Mouse (Mus musculus) liver, embryonic 14.5 days (tissue): ENCODE results near the gene Man1a. TPM values are rescaled to one million over a fixed set of nuclear protein-coding genes. Genes with fewer than 3 reads are reported as not detected.

Experiments used
- ATAC-seq: fragments of 200-750 bp; cut with Nextera tagmentation; 2 replicates; pipeline ENCODE4 v1.8.0; 2017; ENCODE audit warnings: moderate number of reproducible peaks, mild to moderate bottlenecking, moderate library complexity; ENCODE audit not compliant: insufficient read depth
- DNase-seq, 3 experiments: peaks; one replicate each; pipeline ENCODE4 v3.0.0-alpha.2; 2012 to 2013; ENCODE audit warnings: low read depth in 3 of 3, low spot score in 3 of 3
- H3K27ac ChIP-seq: fragments of 300-500 bp; sonication (generic); 2 replicates; pipeline ENCODE4 v1.5.1; 2014; ENCODE audit warnings: moderate library complexity, mild to moderate bottlenecking, control low read depth, inconsistent platforms
- H3K27me3 ChIP-seq: fragments of 300-500 bp; sonication (generic); 2 replicates; pipeline ENCODE4 v1.6.1; 2014; ENCODE audit warnings: mild to moderate bottlenecking, low read length, moderate library complexity; ENCODE audit not compliant: control insufficient read depth, insufficient read depth
- H3K36me3 ChIP-seq: fragments of 300-500 bp; sonication (generic); replicated peaks from 2 replicates; pipeline ENCODE4 v1.6.1; 2014; ENCODE audit warnings: low read depth; ENCODE audit not compliant: control insufficient read depth, insufficient read depth
- H3K4me1 ChIP-seq, 2 experiments: fragments of 200-500 bp in 1 of 2; fragments of 300-500 bp in 1 of 2; sonication (generic) in 1 of 2; replicated peaks; 2 replicates each; pipeline ENCODE4 v1.6.1; 2012 to 2014; ENCODE audit warnings: antibody characterized with exemption in 1 of 2, inconsistent platforms in 1 of 2, low read length in 1 of 2; ENCODE audit not compliant: control insufficient read depth in 2 of 2, insufficient read depth in 2 of 2
- H3K4me2 ChIP-seq: fragments of 300-500 bp; sonication (generic); 2 replicates; pipeline ENCODE4 v1.6.1; 2014; ENCODE audit warnings: low read depth, mild to moderate bottlenecking, control low read depth, moderate library complexity
- H3K4me3 ChIP-seq, 2 experiments: fragments of 200-500 bp in 1 of 2; fragments of 300-500 bp in 1 of 2; sonication (generic) in 1 of 2; 2 replicates each; pipeline ENCODE4 v1.5.1; 2012 to 2014; ENCODE audit warnings: low read depth in 2 of 2, low read length in 2 of 2, mild to moderate bottlenecking in 2 of 2, control low read depth in 1 of 2, inconsistent platforms in 1 of 2, moderate library complexity in 1 of 2; ENCODE audit not compliant: insufficient read depth in 1 of 2
- H3K9ac ChIP-seq: fragments of 300-500 bp; sonication (generic); replicated peaks from 2 replicates; pipeline ENCODE4 v1.6.1; 2014; ENCODE audit warnings: mild to moderate bottlenecking, control low read depth, moderate library complexity
- H3K9me3 ChIP-seq: fragments of 300-500 bp; sonication (generic); 2 replicates; pipeline ENCODE4 v1.6.1; 2016; ENCODE audit warnings: low read length, mixed read lengths; ENCODE audit not compliant: control insufficient read depth
- CTCF ChIP-seq: IDR thresholded peaks from 2 replicates; pipeline ENCODE4 v1.5.1; 2016; ENCODE audit warnings: antibody characterized with exemption, low read depth, control low read depth
- EP300 ChIP-seq: IDR thresholded peaks from 2 replicates; pipeline ENCODE4 v1.6.1; 2016; ENCODE audit warnings: antibody characterized with exemption, low read depth
- WGBS: fragments of 180-500 bp; shearing (Covaris S2); extraction: QIAGEN DNeasy Blood & Tissue Kit; methylation state at CpG from one replicate; pipeline ENCODE4 v1.1.7; 2014; ENCODE audit not compliant: insufficient replicate concordance; 5-methylcytosine and 5-hydroxymethylcytosine counted together
- polyA plus RNA-seq, 2 experiments: library from polyadenylated mRNA; depleted of rRNA in 1 of 2; stranded (reverse) in 1 of 2; unstranded in 1 of 2; fragments of >200 nt; fragmentation: Nextera tagmentation in 1 of 2; extraction: Ambion mirVana in 1 of 2; gene quantifications; 2 replicates each; pipeline versions ENCODE4 v1.2.1 to v1.2.3; 2012 to 2014

Man1a gene
- polyA plus RNA-seq, 2 experiments, result 12.4 TPM

DNA sequence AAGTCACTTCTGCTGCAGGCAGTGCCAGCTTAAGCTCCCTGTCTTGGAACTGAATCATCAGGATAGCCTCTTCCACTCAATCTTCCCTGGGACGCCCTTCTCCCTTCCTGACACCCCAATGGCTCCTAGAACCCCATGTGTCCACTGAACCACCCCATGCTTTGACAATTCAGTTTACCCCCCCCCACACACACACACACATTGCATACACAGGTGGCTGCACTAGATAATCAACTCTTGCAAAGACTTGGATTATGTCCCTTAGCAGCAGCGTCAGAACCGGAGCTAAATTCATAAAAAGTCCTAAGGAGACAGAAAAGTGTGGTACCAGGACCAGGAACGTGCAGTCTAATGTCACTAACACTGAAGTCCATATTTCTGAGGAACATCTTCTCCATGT, 47.5 kb downstream of the Man1a start:
- Histone ChIP-seq H3K36me3 (peaks cover 22% of the 10 kb centered on the region), H3K9me3 (no peaks in the 10 kb centered on the region), H3K27ac (no peak overlapping the region), H3K9ac (no peak overlapping the region), H3K4me2 (no peak overlapping the region), H3K4me3 (no peak overlapping the region), H3K27me3 (no peaks in the 10 kb centered on the region), H3K4me1 (peaks cover 13 to 27% of the 10 kb centered on the region in 2 experiments)
- ATAC-seq (peak; percentile 71; the same call in 1 of the 2 replicates), DNase-seq (no peak)
- 69% methylated on average over 4 of the region's 4 CpGs for WGBS
- TF ChIP-seq EP300 (peak; percentile 68), CTCF (no peak)

DNA sequence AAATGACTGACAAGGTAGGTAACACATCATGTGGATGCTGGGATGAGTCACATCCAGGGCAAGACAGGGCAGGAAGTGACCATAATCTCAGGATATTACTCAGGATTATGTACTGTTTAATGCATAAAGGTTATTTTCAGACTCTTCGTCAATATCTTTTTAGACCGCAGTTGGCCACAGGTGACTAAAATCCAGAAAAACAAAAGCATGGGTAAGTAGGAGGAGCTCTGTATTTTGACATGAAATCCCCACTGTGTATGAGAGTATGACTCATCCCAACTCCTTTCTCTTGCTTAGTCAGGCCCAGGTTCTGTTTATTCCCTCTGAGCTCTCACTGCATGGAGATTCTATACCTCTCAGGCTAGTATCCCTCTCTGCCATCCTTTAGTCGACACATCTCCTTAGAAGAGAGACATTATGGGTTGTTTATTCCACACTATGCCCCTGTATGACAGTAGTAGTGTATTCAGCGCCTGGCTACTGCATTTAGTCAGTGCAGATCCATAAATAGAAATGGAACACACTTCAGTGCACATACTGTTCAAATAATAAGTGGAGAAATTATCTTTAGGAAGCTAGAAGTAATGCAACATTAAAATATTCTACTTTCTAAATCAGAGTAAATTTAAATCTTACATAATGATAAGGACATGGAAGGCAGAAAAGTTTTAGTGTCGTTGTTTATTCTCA, 49.5 kb downstream of the Man1a start:
- TF ChIP-seq CTCF (no peak), EP300 (no peak)

DNA sequence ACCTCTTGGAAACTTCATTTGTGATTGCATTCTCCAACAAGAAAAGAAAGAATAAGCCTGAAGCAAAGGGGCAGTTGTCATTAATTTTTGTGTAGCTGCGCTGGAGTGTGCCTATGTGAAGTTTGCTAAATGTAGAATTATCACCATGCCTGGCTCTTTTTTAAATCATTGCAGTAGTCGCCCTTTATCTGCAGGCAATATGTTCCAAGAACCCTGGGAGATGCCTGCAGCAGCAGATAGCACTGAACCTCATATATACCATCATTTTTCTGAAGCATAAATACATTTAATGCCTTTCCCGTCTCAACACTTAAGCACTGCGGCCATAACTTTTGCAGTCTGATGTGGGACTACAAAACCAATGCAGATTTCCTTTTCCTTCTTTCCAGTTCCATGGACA, 50.3 kb downstream of the Man1a start:
- Histone ChIP-seq H3K9me3 (no peaks in the 10 kb centered on the region), H3K36me3 (peaks cover 22% of the 10 kb centered on the region), H3K27me3 (no peaks in the 10 kb centered on the region), H3K4me3 (no peak overlapping the region), H3K4me1 (peaks cover 5 to 19% of the 10 kb centered on the region in 2 experiments), H3K27ac (no peak overlapping the region), H3K9ac (no peak overlapping the region), H3K4me2 (no peak overlapping the region)
- TF ChIP-seq CTCF (no peak), EP300 (peak; percentile 39; the same call in 1 of the 2 replicates)
- ATAC-seq, result no peak
- no peak for DNase-seq
- 53% methylated on average over 4 of the region's 4 CpGs for WGBS

More for the DNA sequence above, 49.5 kb downstream of the Man1a start:
- H3K9me3 ChIP-seq, result no peaks in the 10 kb centered on the region
- no peak for DNase-seq
- H3K9ac ChIP-seq, result 0 out of 2 replicates have a peak overlapping the region, but pooled peaks have one; percentile 13
- H3K4me2 ChIP-seq, result no peak overlapping the region
- H3K27ac ChIP-seq, result no peak overlapping the region
- peak; percentile 35; the same call in 1 of the 2 replicates for ATAC-seq
- H3K27me3 ChIP-seq, result no peaks in the 10 kb centered on the region
- 83% methylated on average over 5 of the region's 5 CpGs for WGBS
- H3K4me1 ChIP-seq, result peaks cover 5 to 19% of the 10 kb centered on the region in 2 experiments
- no peak overlapping the region for H3K4me3 ChIP-seq
- peaks cover 22% of the 10 kb centered on the region for H3K36me3 ChIP-seq

DNA sequence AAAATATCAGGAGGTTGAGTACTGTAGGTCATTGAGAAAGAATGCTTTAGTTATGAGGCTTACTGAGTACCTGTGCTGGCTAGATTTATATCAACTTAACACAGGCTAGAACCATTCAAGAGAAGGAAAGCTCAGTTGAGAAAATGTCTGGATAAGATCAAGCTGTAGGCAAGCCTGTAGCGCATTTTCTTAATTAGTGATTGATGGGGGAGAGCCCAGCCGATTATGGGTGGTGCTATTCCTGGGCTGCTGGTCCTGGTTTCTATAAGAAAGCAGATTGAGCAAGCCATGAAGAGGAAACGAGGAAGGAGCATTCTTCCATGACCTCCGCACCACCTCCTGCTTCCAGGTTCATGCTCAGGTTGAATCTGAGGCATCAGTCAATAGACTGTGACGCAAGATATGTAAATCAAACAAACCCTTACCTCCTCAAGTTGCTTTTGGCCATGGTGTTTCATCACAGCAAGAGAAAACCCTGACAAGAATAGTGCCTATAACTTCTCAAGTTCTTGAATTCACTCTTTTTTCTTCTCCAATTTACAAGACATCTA, 58.4 kb downstream of the Man1a start:
- WGBS, result 74% methylated on average over 5 of the region's 5 CpGs

DNA sequence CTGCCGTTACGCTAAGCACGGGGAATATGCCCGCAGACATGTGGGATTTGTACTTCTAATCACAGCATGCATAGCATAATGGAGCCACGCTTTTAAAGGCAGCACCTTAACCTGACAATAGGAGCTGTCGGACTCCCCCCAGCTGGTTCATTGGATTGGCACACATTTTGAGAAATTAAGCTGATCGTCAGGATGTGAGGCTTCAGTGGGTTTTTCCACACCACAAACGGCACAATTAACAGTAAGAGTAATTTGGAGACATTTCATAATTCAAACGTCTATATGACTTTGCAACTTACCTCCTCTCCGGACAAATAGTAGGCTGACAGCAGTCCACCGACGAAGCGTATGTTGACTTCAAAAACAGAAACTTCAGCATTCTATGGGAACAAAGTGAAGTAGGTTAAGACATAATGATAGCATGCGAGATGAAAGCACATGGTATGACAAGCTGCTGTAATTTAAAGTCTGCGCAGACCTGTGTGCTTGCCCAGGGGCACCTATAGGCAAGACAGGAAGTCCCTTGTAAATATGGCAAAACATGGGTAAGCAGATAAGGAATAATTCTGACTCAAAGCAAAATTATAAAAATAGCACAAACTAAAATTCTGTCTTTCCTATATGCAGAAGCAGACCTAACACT, 62.2 kb downstream of the Man1a start:
- Histone ChIP-seq H3K9ac (no peak overlapping the region), H3K4me3 (no peak overlapping the region), H3K9me3 (no peaks in the 10 kb centered on the region), H3K4me1 (no peaks in the 10 kb centered on the region), H3K27me3 (no peaks in the 10 kb centered on the region), H3K27ac (no peak overlapping the region), H3K36me3 (peaks cover 8% of the 10 kb centered on the region; the same call in 1 of the 2 replicates), H3K4me2 (no peak overlapping the region)
- ATAC-seq, result no peak
- DNase-seq, result no peak
- 72% methylated on average over 15 of the region's 15 CpGs for WGBS
- TF ChIP-seq CTCF (no peak), EP300 (no peak)

More for the DNA sequence above, 58.4 kb downstream of the Man1a start:
- H3K36me3 ChIP-seq, result peaks cover 6% of the 10 kb centered on the region; the same call in 1 of the 2 replicates
- no peak for ATAC-seq
- no peak overlapping the region for H3K9ac ChIP-seq
- no peaks in the 10 kb centered on the region for H3K9me3 ChIP-seq
- no peak for DNase-seq
- TF ChIP-seq EP300 (no peak), CTCF (no peak)
- no peak overlapping the region for H3K4me3 ChIP-seq
- no peaks in the 10 kb centered on the region for H3K4me1 ChIP-seq
- no peak overlapping the region for H3K27ac ChIP-seq
- no peaks in the 10 kb centered on the region for H3K27me3 ChIP-seq
- H3K4me2 ChIP-seq, result no peak overlapping the region
